Mouse (Mus musculus): ENCODE measurements around the gene Ripor3. TPM values are rescaled to one million over a fixed set of nuclear protein-coding genes. Genes with fewer than 3 reads are reported as not detected.

The Ripor3 gene
- total and polyA plus RNA-seq, 2 experiments from 2014 or later = 0.45 to 1.0 TPM

- no peaks in the 10 kb centered on the region for H3K9me3 ChIP-seq (ENCODE audit: low read length)
- H3K36me3 ChIP-seq (ENCODE audit: insufficient read depth, low read length) = no peaks in the 10 kb centered on the region
- 58% methylated on average over 10 of the region's 10 CpGs for WGBS
- no peak overlapping the region for H3K4me3 ChIP-seq (ENCODE audit: low read length)
- no peaks in the 10 kb centered on the region; the same call in 1 of the 2 replicates for H3K4me1 ChIP-seq (ENCODE audit: insufficient read depth, low read length)
- no peaks in the 10 kb centered on the region for H3K27me3 ChIP-seq (ENCODE audit: insufficient read depth, low read length)
- no peak overlapping the region for H3K4me2 ChIP-seq (ENCODE audit: low read depth, low read length)
- DNase-seq (ENCODE audit: low spot score) = no peak
- H3K9ac ChIP-seq (replicated peaks; ENCODE audit: low read length) = no peak overlapping the region
- TF ChIP-seq CTCF (IDR thresholded peaks at IDR 0.05; ENCODE audit: low read depth) = no peak
- no peak for ATAC-seq
- no peak overlapping the region for H3K27ac ChIP-seq
Measured at GRCm38 (mm10) chr2:168033905-168034304, 23.5 kb upstream of the Ripor3 start.

DNA sequence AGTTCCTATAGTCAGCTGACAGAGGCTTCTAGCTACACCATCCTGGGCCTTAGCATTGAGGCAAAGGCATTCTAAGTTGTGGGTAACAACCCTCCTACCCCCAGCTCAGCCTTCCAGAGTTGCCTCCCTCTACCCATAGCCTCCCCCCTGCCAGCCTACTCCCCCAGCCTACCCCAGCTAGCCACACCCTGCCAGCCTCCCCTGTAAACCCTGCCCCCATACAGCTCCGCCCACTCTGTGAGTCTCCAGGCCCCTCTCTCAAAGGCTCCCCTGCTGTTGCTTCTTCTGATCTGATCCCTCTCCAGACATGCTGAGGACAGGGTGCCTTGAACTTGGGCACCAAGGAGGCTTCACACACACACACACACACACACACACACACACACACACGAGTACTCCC, 21.4 kb upstream of the Ripor3 start:
- WGBS = 73% methylated on average over 2 of the region's 2 CpGs
- Histone ChIP-seq H3K27me3 (ENCODE audit: insufficient read depth, low read length) (no peaks in the 10 kb centered on the region), H3K4me2 (ENCODE audit: low read depth, low read length) (no peak overlapping the region), H3K9ac (replicated peaks; ENCODE audit: low read length) (no peak overlapping the region), H3K36me3 (ENCODE audit: insufficient read depth, low read length) (no peaks in the 10 kb centered on the region), H3K4me1 (ENCODE audit: insufficient read depth, low read length) (no peaks in the 10 kb centered on the region; the same call in 1 of the 2 replicates), H3K4me3 (ENCODE audit: low read length) (no peak overlapping the region), H3K27ac (no peak overlapping the region), H3K9me3 (ENCODE audit: low read length) (0 out of 2 replicates have a peak, but pooled peaks cover 5% of the 10 kb centered on the region)
- ATAC-seq = no peak
- no peak for DNase-seq (ENCODE audit: low spot score)
- TF ChIP-seq CTCF (IDR thresholded peaks at IDR 0.05; ENCODE audit: low read depth) = no peak

DNA sequence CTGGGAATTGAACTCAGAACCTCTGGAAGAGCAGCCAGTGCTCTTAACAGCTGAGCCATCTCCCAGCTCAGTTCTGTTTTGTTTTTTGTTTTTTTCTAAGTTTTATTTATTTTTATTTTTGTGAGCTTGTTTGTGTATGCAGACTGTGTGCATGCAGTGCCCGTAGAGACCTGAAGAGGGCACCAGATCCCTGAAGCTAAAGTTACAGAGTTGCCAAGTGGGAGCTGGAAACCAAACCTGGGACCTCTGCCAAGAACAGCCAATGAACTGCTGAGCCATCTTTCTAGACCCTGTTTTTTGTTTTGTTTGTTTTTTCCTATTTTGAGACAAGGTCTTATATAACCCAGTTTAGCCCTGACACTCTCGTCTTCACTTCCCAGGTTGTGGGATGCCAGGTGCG, 18.0 kb upstream of the Ripor3 start:
- H3K9ac ChIP-seq (replicated peaks; ENCODE audit: low read length) = no peak overlapping the region
- peak; percentile 8; the same call in 1 of the 2 replicates for TF ChIP-seq CTCF (IDR thresholded peaks at IDR 0.05; ENCODE audit: low read depth)
- WGBS = 96% methylated on average over 3 of the region's 3 CpGs
- H3K4me2 ChIP-seq (ENCODE audit: low read depth, low read length) = no peak overlapping the region
- ATAC-seq = no peak
- H3K36me3 ChIP-seq (ENCODE audit: insufficient read depth, low read length) = no peaks in the 10 kb centered on the region
- no peaks in the 10 kb centered on the region for H3K27me3 ChIP-seq (ENCODE audit: insufficient read depth, low read length)
- H3K27ac ChIP-seq = no peak overlapping the region
- H3K9me3 ChIP-seq (ENCODE audit: low read length) = 0 out of 2 replicates have a peak, but pooled peaks cover 5% of the 10 kb centered on the region
- H3K4me1 ChIP-seq (ENCODE audit: insufficient read depth, low read length) = no peaks in the 10 kb centered on the region
- no peak overlapping the region for H3K4me3 ChIP-seq (ENCODE audit: low read length)
- no peak for DNase-seq (ENCODE audit: low spot score)

DNA sequence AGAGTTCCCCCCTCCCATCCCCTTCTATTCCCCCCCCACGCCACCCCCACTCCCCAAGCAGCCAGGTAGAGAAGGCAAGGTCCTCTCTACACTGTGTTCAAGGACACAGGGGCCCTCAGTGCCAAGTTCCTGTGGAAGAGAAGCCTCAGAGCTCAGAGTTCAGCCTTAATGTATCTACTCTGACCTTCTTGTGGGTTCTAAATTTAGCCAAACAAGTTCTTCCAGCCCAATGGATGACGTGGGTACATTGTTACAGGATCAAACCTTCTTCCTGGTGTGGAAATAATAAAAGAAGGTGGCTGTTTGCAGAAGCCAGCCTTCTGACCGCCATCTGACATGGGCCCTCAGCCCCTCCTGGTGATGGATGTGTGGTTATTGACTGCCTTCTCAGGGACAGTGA, 16.0 kb upstream of the Ripor3 start:
- 57% methylated on average over 3 of the region's 3 CpGs for WGBS
- no peaks in the 10 kb centered on the region for H3K4me1 ChIP-seq (ENCODE audit: insufficient read depth, low read length)
- no peak for TF ChIP-seq CTCF (IDR thresholded peaks at IDR 0.05; ENCODE audit: low read depth)
- no peak overlapping the region for H3K4me3 ChIP-seq (ENCODE audit: low read length)
- H3K9ac ChIP-seq (replicated peaks; ENCODE audit: low read length) = no peak overlapping the region
- no peak for ATAC-seq
- H3K36me3 ChIP-seq (ENCODE audit: insufficient read depth, low read length) = no peaks in the 10 kb centered on the region
- 0 out of 2 replicates have a peak, but pooled peaks cover 5% of the 10 kb centered on the region for H3K9me3 ChIP-seq (ENCODE audit: low read length)
- no peak for DNase-seq (ENCODE audit: low spot score)
- H3K4me2 ChIP-seq (ENCODE audit: low read depth, low read length) = no peak overlapping the region
- no peak overlapping the region for H3K27ac ChIP-seq
- H3K27me3 ChIP-seq (ENCODE audit: insufficient read depth, low read length) = no peaks in the 10 kb centered on the region

- ATAC-seq (no peak), DNase-seq (ENCODE audit: low spot score) (no peak)
- no peak overlapping the region for H3K27ac ChIP-seq
- H3K4me3 ChIP-seq (ENCODE audit: low read length) = no peak overlapping the region
- 0 out of 2 replicates have a peak, but pooled peaks cover 5% of the 10 kb centered on the region for H3K9me3 ChIP-seq (ENCODE audit: low read length)
- TF ChIP-seq CTCF (IDR thresholded peaks at IDR 0.05; ENCODE audit: low read depth) = peak; percentile 50
- no peaks in the 10 kb centered on the region for H3K36me3 ChIP-seq (ENCODE audit: insufficient read depth, low read length)
- 91% methylated on average over 8 of the region's 8 CpGs for WGBS
- H3K27me3 ChIP-seq (ENCODE audit: insufficient read depth, low read length) = no peaks in the 10 kb centered on the region
- H3K4me1 ChIP-seq (ENCODE audit: insufficient read depth, low read length) = no peaks in the 10 kb centered on the region
- no peak overlapping the region for H3K4me2 ChIP-seq (ENCODE audit: low read depth, low read length)
- H3K9ac ChIP-seq (replicated peaks; ENCODE audit: low read length) = no peak overlapping the region
Measured at GRCm38 (mm10) chr2:168025882-168026281, 15.5 kb upstream of the Ripor3 start.

GRCm38 (mm10) chr2:168025174-168025573, 14.8 kb upstream of the Ripor3 start:
- TF ChIP-seq CTCF (IDR thresholded peaks at IDR 0.05; ENCODE audit: low read depth) = no peak
- no peak for ATAC-seq
- Histone ChIP-seq H3K9ac (replicated peaks; ENCODE audit: low read length) (no peak overlapping the region), H3K27ac (no peak overlapping the region), H3K27me3 (ENCODE audit: insufficient read depth, low read length) (no peaks in the 10 kb centered on the region), H3K9me3 (ENCODE audit: low read length) (0 out of 2 replicates have a peak, but pooled peaks cover 5% of the 10 kb centered on the region), H3K4me2 (ENCODE audit: low read depth, low read length) (no peak overlapping the region), H3K4me3 (ENCODE audit: low read length) (no peak overlapping the region), H3K36me3 (ENCODE audit: insufficient read depth, low read length) (no peaks in the 10 kb centered on the region), H3K4me1 (ENCODE audit: insufficient read depth, low read length) (no peaks in the 10 kb centered on the region)
- 35% methylated on average over 12 of the region's 12 CpGs for WGBS
- DNase-seq (ENCODE audit: low spot score) = peak; percentile 37

DNA sequence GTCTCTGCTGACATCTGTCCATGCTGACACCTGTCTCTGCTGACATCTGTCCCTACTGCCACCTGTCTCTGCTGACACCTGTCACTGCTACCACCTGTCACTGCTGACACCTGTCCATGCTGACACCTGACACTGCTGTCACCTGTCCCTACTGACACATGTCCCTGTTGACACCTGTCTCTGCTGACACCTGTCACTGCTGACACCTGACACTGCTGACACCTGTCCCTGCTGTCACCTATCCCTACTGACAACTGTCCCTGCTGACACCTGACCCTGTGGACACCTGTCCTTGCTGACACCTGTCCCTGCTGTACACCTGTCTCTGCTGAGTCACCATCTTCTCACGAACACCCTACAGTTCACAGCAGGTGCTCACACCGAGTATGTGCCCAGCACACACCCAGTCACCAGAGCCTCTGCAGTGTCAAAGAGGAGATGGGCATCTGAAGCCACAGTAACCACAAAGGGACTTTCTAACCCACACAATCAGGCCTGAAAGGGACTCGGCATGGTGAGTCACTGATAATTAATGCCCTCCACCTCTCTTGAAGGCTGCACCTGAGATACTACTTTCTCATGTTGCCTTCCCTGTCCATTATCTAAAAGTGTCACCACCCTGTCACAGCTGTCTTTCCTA, 13.5 kb upstream of the Ripor3 start:
- no peaks in the 10 kb centered on the region for H3K27me3 ChIP-seq (ENCODE audit: insufficient read depth, low read length)
- no peak overlapping the region for H3K4me3 ChIP-seq (ENCODE audit: low read length)
- no peak for TF ChIP-seq CTCF (IDR thresholded peaks at IDR 0.05; ENCODE audit: low read depth)
- H3K36me3 ChIP-seq (ENCODE audit: insufficient read depth, low read length) = no peaks in the 10 kb centered on the region
- no peak overlapping the region for H3K9ac ChIP-seq (replicated peaks; ENCODE audit: low read length)
- DNase-seq (ENCODE audit: low spot score) = no peak
- H3K9me3 ChIP-seq (ENCODE audit: low read length) = 0 out of 2 replicates have a peak, but pooled peaks cover 5% of the 10 kb centered on the region
- no peak overlapping the region for H3K4me2 ChIP-seq (ENCODE audit: low read depth, low read length)
- no peak for ATAC-seq
- no peak overlapping the region for H3K27ac ChIP-seq
- WGBS = 80% methylated on average over 3 of the region's 3 CpGs
- no peaks in the 10 kb centered on the region for H3K4me1 ChIP-seq (ENCODE audit: insufficient read depth, low read length)
